ENCODE assay signal across 30 mouse cellular contexts in genomic region chr6:136955240-136955639, GRCm38 (mm10). TPM values are rescaled to one million over a fixed set of nuclear protein-coding genes. Genes with fewer than 3 reads are reported as not detected.
"Had no signal": no experiment of that assay in that cellular context is flagged by ENCODE, and none has a peak within 500 bp of the region (broad histone marks: within the 10 kb centered on the region; RNA-seq: fewer than 3 reads in every experiment).

No protein-coding gene starts in this region.

- H3K36me3 ChIP-seq: heart, embryonic 13.5 days; heart, embryonic 15.5 days; hindbrain, embryonic 13.5 days; hindbrain, embryonic 15.5 days; intestine, embryonic 15.5 days; limb, embryonic 10.5 days; limb, embryonic 12.5 days had no signal

- H3K27me3 ChIP-seq: heart, embryonic 13.5 days; heart, embryonic 15.5 days; hindbrain, embryonic 13.5 days; hindbrain, embryonic 15.5 days; intestine, embryonic 15.5 days had no signal

- H3K4me1 ChIP-seq: heart, embryonic 15.5 days; hindbrain, embryonic 13.5 days; hindbrain, embryonic 15.5 days; limb, embryonic 12.5 days had no signal

- H3K9me3 ChIP-seq: heart, embryonic 13.5 days; heart, embryonic 15.5 days; hindbrain, embryonic 13.5 days; hindbrain, embryonic 15.5 days; intestine, embryonic 15.5 days; limb, embryonic 10.5 days; limb, embryonic 12.5 days had no signal

- H3K9ac ChIP-seq: heart, embryonic 13.5 days; heart, embryonic 15.5 days; hindbrain, embryonic 13.5 days; hindbrain, embryonic 15.5 days; intestine, embryonic 15.5 days; limb, embryonic 12.5 days; liver, embryonic 14.5 days had no signal

- DNase-seq: gastrocnemius, adult 2 months; gastrocnemius, postnatal 10 days; gastrocnemius, postnatal 25 days; heart, adult 18-20 months; heart, postnatal 14 days; heart, postnatal 36 days; kidney, adult 18-20 months; kidney, adult 8-10 months; kidney, postnatal 10 days; kidney, postnatal 25 days; kidney, postnatal 4 days; liver had no signal

- ATAC-seq: hindbrain, postnatal 0 days; intestine, embryonic 15.5 days; intestine, postnatal 0 days had no signal

- H3K4me2 ChIP-seq: heart, embryonic 11.5 days; heart, embryonic 13.5 days; heart, embryonic 15.5 days; hindbrain, embryonic 13.5 days; hindbrain, embryonic 15.5 days; intestine, embryonic 15.5 days; limb, embryonic 12.5 days; liver, embryonic 11.5 days had no signal

- H3K27ac ChIP-seq: gastrocnemius, adult 2 months; heart, embryonic 13.5 days; heart, embryonic 15.5 days; hindbrain, embryonic 13.5 days; hindbrain, embryonic 15.5 days; hindbrain, postnatal 0 days; intestine, embryonic 15.5 days; layer of hippocampus, adult 2 months; left cerebral cortex, adult 2 months; limb, embryonic 10.5 days; limb, embryonic 12.5 days; liver, embryonic 14.5 days had no signal

- H3K4me3 ChIP-seq: gastrocnemius, adult 2 months; heart, embryonic 13.5 days; heart, embryonic 15.5 days; hindbrain, embryonic 13.5 days; hindbrain, embryonic 15.5 days; intestine, embryonic 15.5 days; layer of hippocampus, adult 2 months; left cerebral cortex, adult 2 months; limb, embryonic 10.5 days; limb, embryonic 12.5 days had no signal

RNA-seq across cellular contexts. Expression of gene Pde6h, which starts 31.6 kb away (rescaled TPM):
- total RNA-seq: gastrocnemius, adult 2 months; gastrocnemius, postnatal 10 days; gastrocnemius, postnatal 25 days; gastrocnemius, postnatal 4 days; heart, adult 18-20 months; heart, postnatal 36 days; hematopoietic stem cell, adult 5-6 weeks; hindbrain, postnatal 0 days had no signal
- polyA plus RNA-seq: heart, embryonic 13.5 days; hindbrain, embryonic 11.5 days; hindbrain, embryonic 13.5 days; intestine, embryonic 15.5 days; limb, embryonic 10.5 days; liver, embryonic 11.5 days had no signal

RNA-seq across cellular contexts. Expression of gene Erp27, which starts 33.3 kb away (rescaled TPM):
- total RNA-seq: gastrocnemius, postnatal 25 days; gastrocnemius, postnatal 4 days; heart, adult 18-20 months; heart, postnatal 36 days; hematopoietic stem cell, adult 5-6 weeks; hindbrain, postnatal 0 days; left cerebral cortex, postnatal 36 days had no signal
- polyA plus RNA-seq: hindbrain, embryonic 13.5 days; hindbrain, embryonic 15.5 days; hindbrain, postnatal 0 days had no signal
